Mouse (Mus musculus): ENCODE measurements around the gene Prkag2.

DNA sequence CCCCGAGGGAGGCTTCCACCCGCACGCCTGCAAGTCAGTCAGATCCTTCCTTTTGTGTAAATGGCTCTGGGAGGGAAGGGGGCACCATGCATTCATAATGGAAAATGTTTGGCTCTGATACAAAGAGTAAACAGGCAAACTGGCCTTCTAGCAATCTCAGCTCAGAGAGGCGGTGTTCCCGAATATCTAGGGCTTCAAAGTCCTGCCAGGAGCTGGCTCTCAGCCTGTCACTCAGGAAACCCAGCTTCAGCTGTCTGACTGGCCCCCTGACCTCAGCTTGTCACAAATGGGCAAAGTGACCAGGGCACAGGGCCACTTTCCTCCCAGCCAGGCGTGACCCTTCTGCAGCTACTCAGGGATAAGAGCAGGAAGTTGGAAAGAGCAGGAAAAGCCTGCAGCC is 33.3 kb downstream of the Prkag2 start:
- TF ChIP-seq CTCF (IDR thresholded peaks at IDR 0.05; ENCODE audit: extremely low read depth, insufficient read depth, low read length) (no peak), POLR2A (IDR thresholded peaks at IDR 0.05; ENCODE audit: extremely low read depth, insufficient read depth, low read length) (no peak)

Data from cortical plate, adult 2 months (tissue).